Comparison of ENCODE assay signal across 15 mouse cellular contexts in genomic region chr15:12972441-12972840, GRCm38 (mm10).
A peak's percentile ranks its signal among the peaks of the same experiment; 100 is the strongest.
DNase-seq lines count a peak whose midpoint lies in the region; ATAC-seq and TF ChIP-seq lines count a peak whose summit lies in the region.
"Had no signal": no experiment of that assay in that cellular context is flagged by ENCODE, and none has a peak within 500 bp of the region (broad histone marks: within the 10 kb centered on the region; RNA-seq: fewer than 3 reads in every experiment).

No protein-coding gene starts in this region.

- H3K27me3 ChIP-seq in hindbrain, postnatal 0 days (ENCODE audit: insufficient read depth, low read length): no peaks in the 10 kb centered on the region
- no peaks in the 10 kb centered on the region for H3K27me3 ChIP-seq in hindbrain, embryonic 13.5 days
- no peaks in the 10 kb centered on the region for H3K27me3 ChIP-seq in midbrain, postnatal 0 days (ENCODE audit: insufficient read depth, low read length)
- no peaks in the 10 kb centered on the region for H3K27me3 ChIP-seq in midbrain, embryonic 16.5 days (ENCODE audit: control insufficient read depth, insufficient read depth, low read depth, low read length)
- H3K27me3 ChIP-seq: heart, embryonic 15.5 days; limb, embryonic 12.5 days; liver, embryonic 13.5 days; midbrain, embryonic 13.5 days had no signal

- peak; percentile 11 for DNase-seq in gastrocnemius, postnatal 10 days
- DNase-seq in gastrocnemius, postnatal 25 days: no peak
- DNase-seq in hindbrain, postnatal 0 days (ENCODE audit: low spot score): peak; percentile 38
- peak; percentile 47 for DNase-seq in midbrain, postnatal 0 days (ENCODE audit: low spot score)
- peak; percentile 47 for DNase-seq in kidney, postnatal 14 days
- DNase-seq in lung, postnatal 25 days (ENCODE audit: low spot score): no peak
- DNase-seq: cerebellum, postnatal 14 days; liver, embryonic 13.5 days; right cerebral cortex, adult 18-20 months had no signal

- no peaks in the 10 kb centered on the region for H3K4me1 ChIP-seq in hindbrain, postnatal 0 days (ENCODE audit: insufficient read depth, low read length)
- no peaks in the 10 kb centered on the region for H3K4me1 ChIP-seq in hindbrain, embryonic 13.5 days (replicated peaks)
- no peaks in the 10 kb centered on the region for H3K4me1 ChIP-seq in midbrain, postnatal 0 days (ENCODE audit: insufficient read depth, low read length)
- H3K4me1 ChIP-seq in midbrain, embryonic 16.5 days (ENCODE audit: control insufficient read depth, insufficient read depth, low read length): no peaks in the 10 kb centered on the region
- H3K4me1 ChIP-seq: heart, embryonic 15.5 days; liver, embryonic 13.5 days; midbrain, embryonic 13.5 days had no signal

- H3K9ac ChIP-seq in hindbrain, postnatal 0 days (replicated peaks; ENCODE audit: low read length): no peak overlapping the region
- no peak overlapping the region for H3K9ac ChIP-seq in hindbrain, embryonic 13.5 days
- no peak overlapping the region for H3K9ac ChIP-seq in midbrain, postnatal 0 days (replicated peaks; ENCODE audit: low read length, poor library complexity, severe bottlenecking)
- H3K9ac ChIP-seq in midbrain, embryonic 16.5 days (ENCODE audit: low read depth, low read length): no peak overlapping the region
- H3K9ac ChIP-seq: heart, embryonic 15.5 days; limb, embryonic 12.5 days; liver, embryonic 13.5 days; midbrain, embryonic 13.5 days had no signal

- WGBS in hindbrain, postnatal 0 days: 82% methylated on average over 8 of the region's 8 CpGs
- WGBS in hindbrain, embryonic 13.5 days: 86% methylated on average over 8 of the region's 8 CpGs
- WGBS in midbrain, postnatal 0 days: 86% methylated on average over 8 of the region's 8 CpGs
- WGBS in midbrain, embryonic 16.5 days: 88% methylated on average over 8 of the region's 8 CpGs

- H3K9me3 ChIP-seq in hindbrain, postnatal 0 days (ENCODE audit: low read length): no peaks in the 10 kb centered on the region
- H3K9me3 ChIP-seq in hindbrain, embryonic 13.5 days: no peaks in the 10 kb centered on the region
- H3K9me3 ChIP-seq in midbrain, postnatal 0 days (ENCODE audit: low read length): no peaks in the 10 kb centered on the region
- no peaks in the 10 kb centered on the region for H3K9me3 ChIP-seq in midbrain, embryonic 16.5 days (replicated peaks; ENCODE audit: control insufficient read depth, low read length, poor library complexity, severe bottlenecking)
- H3K9me3 ChIP-seq: heart, embryonic 15.5 days; limb, embryonic 12.5 days; liver, embryonic 13.5 days; midbrain, embryonic 13.5 days had no signal

- H3K36me3 ChIP-seq in hindbrain, postnatal 0 days (ENCODE audit: insufficient read depth, low read length): no peaks in the 10 kb centered on the region
- H3K36me3 ChIP-seq in hindbrain, embryonic 13.5 days: no peaks in the 10 kb centered on the region
- H3K36me3 ChIP-seq in midbrain, postnatal 0 days (ENCODE audit: insufficient read depth, low read length): no peaks in the 10 kb centered on the region
- H3K36me3 ChIP-seq in midbrain, embryonic 16.5 days (ENCODE audit: control insufficient read depth, insufficient read depth, low read length): no peaks in the 10 kb centered on the region
- H3K36me3 ChIP-seq: heart, embryonic 15.5 days; limb, embryonic 12.5 days; liver, embryonic 13.5 days; midbrain, embryonic 13.5 days had no signal

- no peak overlapping the region for H3K4me3 ChIP-seq in hindbrain, postnatal 0 days (ENCODE audit: low read length)
- H3K4me3 ChIP-seq in hindbrain, embryonic 13.5 days: no peak overlapping the region
- no peak overlapping the region for H3K4me3 ChIP-seq in midbrain, postnatal 0 days (ENCODE audit: low read depth, low read length)
- no peak overlapping the region for H3K4me3 ChIP-seq in midbrain, embryonic 16.5 days (ENCODE audit: low read depth, low read length)
- H3K4me3 ChIP-seq: heart, embryonic 15.5 days; limb, embryonic 12.5 days; liver, embryonic 13.5 days; midbrain, embryonic 13.5 days had no signal

- TF ChIP-seq CTCF in hindbrain, postnatal 0 days (IDR thresholded peaks at IDR 0.05; ENCODE audit: low read depth): no peak
- TF ChIP-seq CTCF in midbrain, postnatal 0 days (IDR thresholded peaks at IDR 0.05): no peak

- no peak overlapping the region for H3K27ac ChIP-seq in hindbrain, postnatal 0 days
- no peak overlapping the region for H3K27ac ChIP-seq in hindbrain, embryonic 13.5 days
- no peak overlapping the region for H3K27ac ChIP-seq in midbrain, postnatal 0 days (ENCODE audit: low read depth, low read length)
- H3K27ac ChIP-seq in midbrain, embryonic 16.5 days (ENCODE audit: low read length): no peak overlapping the region
- H3K27ac ChIP-seq: heart, embryonic 15.5 days; limb, embryonic 12.5 days; liver, embryonic 13.5 days; midbrain, embryonic 13.5 days had no signal

- peak; percentile 77 for ATAC-seq in hindbrain, postnatal 0 days
- no peak for ATAC-seq in hindbrain, embryonic 13.5 days (ENCODE audit: low FRiP score)
- no peak for ATAC-seq in midbrain, postnatal 0 days (ENCODE audit: low FRiP score)
- no peak for ATAC-seq in midbrain, embryonic 16.5 days
- ATAC-seq: activated CD4-positive, CD25-positive, alpha-beta regulatory T cell, adult 4 months; midbrain, embryonic 13.5 days had no signal

- no peak overlapping the region for H3K4me2 ChIP-seq in hindbrain, postnatal 0 days (ENCODE audit: low read depth, low read length)
- H3K4me2 ChIP-seq in hindbrain, embryonic 13.5 days: no peak overlapping the region
- no peak overlapping the region for H3K4me2 ChIP-seq in midbrain, postnatal 0 days (ENCODE audit: low read depth, low read length, poor library complexity, severe bottlenecking)
- no peak overlapping the region for H3K4me2 ChIP-seq in midbrain, embryonic 16.5 days (ENCODE audit: low read length)
- H3K4me2 ChIP-seq: heart, embryonic 15.5 days; limb, embryonic 12.5 days; liver, embryonic 13.5 days; midbrain, embryonic 13.5 days had no signal

Comparison
In these comparisons a context has a peak if more than half of its experiments do, and no peak if none do; other contexts are left out.
1. DNase-seq: peak in gastrocnemius, postnatal 10 days (single experiment), hindbrain, postnatal 0 days (single experiment), midbrain, postnatal 0 days (single experiment) and kidney, postnatal 14 days (single experiment); none in gastrocnemius, postnatal 25 days (single experiment) and lung, postnatal 25 days (single experiment).